Mouse (Mus musculus) forebrain, embryonic 10.5 days (tissue): ENCODE results near the gene Rpp25l. TPM values are rescaled to one million over a fixed set of nuclear protein-coding genes. Genes with fewer than 3 reads are reported as not detected.
"Not testable (repeated sequence)": the region's sequence is repeated elsewhere in the genome, so short reads cannot be mapped to it uniquely, and the experiment has no call there.

Experiments used
- DNase-seq: peaks from one replicate; pipeline ENCODE4 v3.0.0-alpha.2; 2017; ENCODE audit warnings: low spot score; ENCODE audit errors: extremely low spot score
- H3K27ac ChIP-seq: fragments of 300-500 bp; sonication (generic); 2 replicates; pipeline ENCODE4 v1.5.1; 2016; ENCODE audit warnings: mild to moderate bottlenecking
- H3K27me3 ChIP-seq: fragments of 300-500 bp; sonication (generic); 2 replicates; pipeline ENCODE4 v1.6.1; 2016; ENCODE audit warnings: mild to moderate bottlenecking; ENCODE audit not compliant: poor library complexity, severe bottlenecking
- H3K36me3 ChIP-seq: fragments of 300-500 bp; sonication (generic); replicated peaks from 2 replicates; pipeline ENCODE4 v1.6.1; 2016; ENCODE audit warnings: mild to moderate bottlenecking, moderate library complexity
- H3K4me1 ChIP-seq: fragments of 300-500 bp; sonication (generic); 2 replicates; pipeline ENCODE4 v1.6.1; 2016
- H3K4me3 ChIP-seq: fragments of 300-500 bp; sonication (generic); 2 replicates; pipeline ENCODE4 v1.5.1; 2016; ENCODE audit warnings: mild to moderate bottlenecking, moderate library complexity
- H3K9me3 ChIP-seq: fragments of 300-500 bp; sonication (generic); 2 replicates; pipeline ENCODE4 v1.6.1; 2016; ENCODE audit warnings: mild to moderate bottlenecking, moderate library complexity
- WGBS: fragments of 180-500 bp; shearing (Covaris S2); methylation state at CpG from one replicate; pipeline ENCODE4 v1.1.7; 2016; 5-methylcytosine and 5-hydroxymethylcytosine counted together
- polyA plus RNA-seq: library from polyadenylated mRNA; unstranded; fragments of >200 nt; fragmentation: Nextera tagmentation; extraction: Ambion mirVana; gene quantifications from 2 replicates; pipeline ENCODE4 v1.2.1, GENCODE M21; 2016

The Rpp25l gene
- 97.3 and 98.1 TPM in 2 replicates for polyA plus RNA-seq

DNA sequence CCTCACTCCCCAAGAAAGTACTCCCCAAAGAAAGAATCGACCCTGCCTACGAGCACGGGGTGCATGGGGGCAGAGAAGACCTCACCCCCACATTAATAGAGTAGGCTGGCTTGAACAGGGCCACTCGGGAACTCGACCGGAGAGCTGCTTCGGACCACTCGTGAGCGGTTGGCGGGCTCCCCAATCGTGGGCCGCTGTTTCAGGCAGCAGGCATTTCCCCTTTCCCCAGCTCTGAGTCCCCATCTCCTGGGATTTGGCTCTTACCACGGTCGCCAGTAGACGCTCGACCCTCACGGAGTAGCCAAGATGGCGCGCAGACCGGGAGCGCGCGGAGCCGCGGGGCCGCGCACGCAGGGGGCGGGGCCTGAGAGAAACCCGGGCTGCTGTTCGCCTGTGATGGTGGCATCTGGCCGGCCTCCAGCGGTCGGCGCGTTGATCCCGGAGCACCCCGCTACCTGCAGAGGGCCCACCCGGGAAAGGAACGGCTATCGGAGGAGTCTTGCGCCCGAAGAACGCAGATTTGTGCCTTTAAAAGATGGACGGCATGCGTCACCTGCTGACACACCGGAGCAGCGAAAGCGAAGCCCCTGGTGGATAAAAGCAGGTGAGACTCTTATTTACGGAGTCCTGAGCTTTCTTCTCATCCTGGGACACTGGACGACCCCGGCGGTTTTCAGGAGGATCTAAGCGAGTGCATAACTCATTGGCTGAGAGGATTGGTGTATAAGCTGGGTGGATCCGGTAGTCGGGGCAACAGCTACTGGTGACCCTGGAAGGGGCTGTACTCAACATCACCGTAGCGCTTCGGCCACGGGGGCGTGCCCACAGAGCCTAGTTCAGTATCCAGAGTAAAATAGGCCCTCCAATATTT is at the start of gene Rpp25l:
TSS of gene Rpp25l (minus strand) at position 338 of the 871 bp plus-strand sequence.
- Histone ChIP-seq H3K9me3 (no peaks in the 10 kb centered on the region), H3K4me1 (peaks cover 57% of the 10 kb centered on the region), H3K36me3 (peaks cover 57% of the 10 kb centered on the region), H3K4me3 (peak within 1 kb of the TSS; percentile 75), H3K27ac (peak within 1 kb of the TSS; percentile 96), H3K27me3 (no peaks in the 10 kb centered on the region)
- DNase-seq: peak; percentile 88
- WGBS: under 1% methylated on average over 61 of the region's 61 CpGs

DNA sequence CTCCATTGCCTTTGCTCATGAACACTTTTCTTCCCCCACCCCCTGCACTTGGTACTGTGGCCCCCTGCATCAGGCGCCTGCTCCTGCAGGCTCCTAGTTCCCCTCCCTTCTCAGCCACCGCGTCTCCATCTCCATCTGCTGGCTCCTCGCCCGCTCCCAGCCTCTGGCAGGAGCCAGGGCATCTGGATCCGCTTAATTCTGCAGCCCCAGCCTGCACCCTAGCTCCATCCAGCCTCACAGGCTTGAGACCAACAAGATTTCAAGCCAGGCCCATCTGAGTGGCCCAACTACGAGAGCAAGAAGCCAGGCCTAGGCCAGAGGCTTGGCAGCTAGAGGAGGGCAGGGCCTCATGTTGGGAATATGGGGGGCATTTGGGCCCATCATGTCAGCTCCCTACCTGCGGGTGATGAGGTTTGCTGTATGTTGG is 49.4 kb upstream of the Rpp25l start:
- not testable (repeated sequence) for DNase-seq, H3K27me3 ChIP-seq, H3K9me3 ChIP-seq
- peaks cover 43% of the 10 kb centered on the region for H3K4me1 ChIP-seq
- H3K36me3 ChIP-seq: peaks cover 15% of the 10 kb centered on the region
- peak overlapping the region; percentile 87 for H3K27ac ChIP-seq
- H3K4me3 ChIP-seq: peak overlapping the region; percentile 53
- WGBS: 41% methylated on average over 8 of the region's 8 CpGs

- Histone ChIP-seq H3K36me3 (peaks cover 16% of the 10 kb centered on the region), H3K27me3 (no peaks in the 10 kb centered on the region), H3K27ac (peak overlapping the region; percentile 87), H3K4me1 (peaks cover 43% of the 10 kb centered on the region), H3K4me3 (peak overlapping the region; percentile 53), H3K9me3 (no peaks in the 10 kb centered on the region)
- peak; percentile 30 for DNase-seq
- WGBS: 33% methylated on average over 8 of the region's 8 CpGs
These were observed 48.9 kb upstream of the Rpp25l start for GRCm38 (mm10) chr4:41762099-41762687.

GRCm38 (mm10) chr4:41761680-41762079 is 48.3 kb upstream of the Rpp25l start:
- Histone ChIP-seq H3K4me3 (peak overlapping the region; percentile 53), H3K27me3 (no peaks in the 10 kb centered on the region), H3K4me1 (peaks cover 43% of the 10 kb centered on the region), H3K27ac (peak overlapping the region; percentile 87), H3K9me3 (no peaks in the 10 kb centered on the region), H3K36me3 (peaks cover 13% of the 10 kb centered on the region)
- no peak for DNase-seq

- peaks cover 51% of the 10 kb centered on the region for H3K4me1 ChIP-seq
- H3K27ac ChIP-seq: peak overlapping the region; percentile 87
- no peak for DNase-seq
- no peaks in the 10 kb centered on the region for H3K27me3 ChIP-seq
- H3K9me3 ChIP-seq: no peaks in the 10 kb centered on the region
- H3K4me3 ChIP-seq: peak overlapping the region; percentile 53
- peaks cover 12% of the 10 kb centered on the region for H3K36me3 ChIP-seq
- 90% methylated on average over 4 of the region's 4 CpGs for WGBS
These were observed 47.6 kb upstream of the Rpp25l start for GRCm38 (mm10) chr4:41760911-41761310.

GRCm38 (mm10) chr4:41760288-41760721 is 47.0 kb upstream of the Rpp25l start:
- under 1% methylated on average over 15 of the region's 15 CpGs for WGBS
- peaks cover 57% of the 10 kb centered on the region for H3K4me1 ChIP-seq
- peak overlapping the region; percentile 53 for H3K4me3 ChIP-seq
- no peaks in the 10 kb centered on the region for H3K9me3 ChIP-seq
- peaks cover 12% of the 10 kb centered on the region for H3K36me3 ChIP-seq
- H3K27ac ChIP-seq: peak overlapping the region; percentile 87
- H3K27me3 ChIP-seq: no peaks in the 10 kb centered on the region
- peak; percentile 85 for DNase-seq

- Histone ChIP-seq H3K27me3 (no peaks in the 10 kb centered on the region), H3K36me3 (peaks cover 12% of the 10 kb centered on the region), H3K4me3 (peak overlapping the region; percentile 53), H3K9me3 (no peaks in the 10 kb centered on the region), H3K27ac (peak overlapping the region; percentile 87), H3K4me1 (peaks cover 62% of the 10 kb centered on the region)
- 41% methylated on average over 6 of the region's 6 CpGs for WGBS
- DNase-seq: no peak
These were observed 46.4 kb upstream of the Rpp25l start for GRCm38 (mm10) chr4:41759656-41760287.

GRCm38 (mm10) chr4:41759206-41759605 is 45.9 kb upstream of the Rpp25l start:
- peaks cover 64% of the 10 kb centered on the region for H3K4me1 ChIP-seq
- H3K27me3 ChIP-seq: no peaks in the 10 kb centered on the region
- peak overlapping the region; percentile 87; the same call in 1 of the 2 replicates for H3K27ac ChIP-seq
- 90% methylated on average over 9 of the region's 9 CpGs for WGBS
- peaks cover 12% of the 10 kb centered on the region for H3K36me3 ChIP-seq
- no peak for DNase-seq
- H3K4me3 ChIP-seq: 0 out of 2 replicates have a peak overlapping the region, but pooled peaks have one; percentile 53
- H3K9me3 ChIP-seq: no peaks in the 10 kb centered on the region

- peaks cover 64% of the 10 kb centered on the region for H3K4me1 ChIP-seq
- H3K9me3 ChIP-seq: no peaks in the 10 kb centered on the region
- H3K27me3 ChIP-seq: no peaks in the 10 kb centered on the region
- DNase-seq: no peak
- WGBS: 87% methylated on average over 4 of the region's 4 CpGs
- no peak overlapping the region for H3K27ac ChIP-seq
- H3K36me3 ChIP-seq: peaks cover 12% of the 10 kb centered on the region
- H3K4me3 ChIP-seq: no peak overlapping the region
These were observed 45.4 kb upstream of the Rpp25l start for GRCm38 (mm10) chr4:41758701-41759100.

DNA sequence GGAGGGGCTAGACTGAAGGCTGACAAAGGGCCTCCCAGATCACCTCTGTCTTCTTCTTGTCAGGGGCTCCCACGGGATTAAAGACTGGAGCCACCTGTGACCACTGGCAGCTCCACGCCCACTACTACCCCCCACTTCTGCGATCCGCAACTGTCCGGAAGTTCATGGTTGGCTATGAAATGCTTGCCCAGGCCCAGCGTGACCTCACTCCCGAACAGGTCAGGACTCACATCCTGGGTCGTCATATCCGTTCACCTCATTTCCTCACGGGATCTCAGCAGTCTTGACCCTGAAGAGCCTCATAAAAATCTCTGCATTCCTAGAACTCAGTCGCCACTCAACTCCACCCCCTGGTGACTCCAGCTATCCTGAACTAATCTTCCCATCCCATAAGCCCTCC is 44.7 kb upstream of the Rpp25l start:
- DNase-seq: no peak
- H3K9me3 ChIP-seq: no peaks in the 10 kb centered on the region
- H3K4me1 ChIP-seq: peaks cover 60% of the 10 kb centered on the region
- H3K27ac ChIP-seq: no peak overlapping the region
- peaks cover 12% of the 10 kb centered on the region for H3K36me3 ChIP-seq
- no peaks in the 10 kb centered on the region for H3K27me3 ChIP-seq
- WGBS: 86% methylated on average over 11 of the region's 11 CpGs
- no peak overlapping the region for H3K4me3 ChIP-seq

DNA sequence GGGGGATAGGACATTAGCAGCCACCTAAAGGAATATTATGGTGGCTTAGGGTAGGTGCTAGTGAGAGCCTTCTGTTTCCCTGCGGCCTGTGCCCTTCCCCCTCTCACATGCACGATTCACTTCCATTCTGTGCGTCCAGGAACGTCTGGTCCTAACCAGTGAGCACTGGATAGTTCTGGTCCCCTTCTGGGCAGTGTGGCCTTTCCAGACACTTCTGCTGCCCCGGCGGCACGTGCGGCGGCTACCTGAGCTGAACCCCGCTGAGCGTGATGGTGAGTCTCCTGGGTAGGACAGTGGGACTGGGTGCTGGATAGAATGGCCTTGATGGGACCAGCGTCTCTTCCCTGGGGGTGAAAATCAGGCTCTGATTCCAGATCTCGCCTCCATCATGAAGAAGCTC is 44.0 kb upstream of the Rpp25l start:
- Histone ChIP-seq H3K4me3 (no peak overlapping the region), H3K36me3 (peaks cover 12% of the 10 kb centered on the region), H3K27me3 (no peaks in the 10 kb centered on the region; the same call in 1 of the 2 replicates), H3K27ac (no peak overlapping the region), H3K4me1 (peaks cover 53% of the 10 kb centered on the region), H3K9me3 (no peaks in the 10 kb centered on the region)
- DNase-seq: no peak
- 94% methylated on average over 13 of the region's 13 CpGs for WGBS

GRCm38 (mm10) chr4:41756440-41756839 is 43.1 kb upstream of the Rpp25l start:
- Histone ChIP-seq H3K4me1 (peaks cover 44% of the 10 kb centered on the region), H3K4me3 (peak overlapping the region; percentile 82), H3K36me3 (peaks cover 12% of the 10 kb centered on the region), H3K27ac (peak overlapping the region; percentile 85), H3K9me3 (no peaks in the 10 kb centered on the region), H3K27me3 (no peaks in the 10 kb centered on the region; the same call in 1 of the 2 replicates)
- WGBS: 83% methylated on average over 8 of the region's 8 CpGs
- DNase-seq: no peak
